Mouse (Mus musculus): ENCODE results near the gene Sh3pxd2b. TPM values are rescaled to one million over a fixed set of nuclear protein-coding genes. Genes with fewer than 3 reads are reported as not detected.
A peak's percentile ranks its signal among the peaks of the same experiment; 100 is the strongest.

The Sh3pxd2b gene
- polyA plus RNA-seq, 1 experiment from 2014 or later = 20.2 TPM

DNA sequence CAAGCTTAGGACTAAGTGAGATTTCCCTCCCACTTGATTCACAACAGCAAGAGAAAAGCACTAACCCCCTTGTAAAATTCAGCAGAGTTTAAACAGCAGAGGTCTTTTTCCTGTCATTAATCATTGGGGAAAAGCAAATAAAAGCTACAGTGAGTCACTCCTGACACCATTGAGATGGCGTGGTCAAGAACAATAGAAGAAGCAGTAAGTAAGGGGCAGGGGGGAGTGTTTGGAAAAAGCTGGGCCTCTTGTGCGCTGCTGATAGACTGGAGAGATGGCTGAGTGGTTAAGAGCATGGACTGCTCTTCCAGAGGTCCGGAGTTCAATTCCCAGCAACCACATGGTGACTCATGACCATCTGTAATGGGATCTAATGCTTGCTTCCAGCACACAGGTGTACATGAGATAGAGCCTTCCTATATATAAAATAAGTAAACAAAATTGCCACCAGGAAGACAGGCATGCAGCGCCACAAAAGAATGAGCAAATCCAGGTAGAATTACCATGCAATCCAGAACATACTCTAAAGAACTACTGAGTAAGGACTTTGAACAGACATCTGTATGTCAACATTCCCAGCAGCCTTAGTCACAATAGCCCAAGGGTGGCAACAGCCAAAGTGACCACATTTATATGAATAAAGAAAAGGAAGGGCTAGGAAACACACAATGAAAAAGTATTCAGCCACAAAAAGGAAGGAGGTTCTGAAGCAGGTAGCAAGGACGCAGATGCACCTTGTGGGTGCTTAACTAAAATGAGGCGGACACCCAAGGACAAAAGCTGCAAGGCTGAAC lies 1.9 kb upstream of the Sh3pxd2b start:
- 58% methylated on average over 6 of the region's 6 CpGs for WGBS
- Histone ChIP-seq H3K4me3 (no peak overlapping the region), H3K27me3 (no peaks in the 10 kb centered on the region), H3K9ac (no peak overlapping the region), H3K36me3 (no peaks in the 10 kb centered on the region), H3K27ac (replicated peaks) (no peak overlapping the region), H3K4me2 (no peak overlapping the region), H3K9me3 (no peaks in the 10 kb centered on the region), H3K4me1 (replicated peaks) (peaks cover 35% of the 10 kb centered on the region)
- no peak for ATAC-seq (ENCODE audit: low read depth)

DNA sequence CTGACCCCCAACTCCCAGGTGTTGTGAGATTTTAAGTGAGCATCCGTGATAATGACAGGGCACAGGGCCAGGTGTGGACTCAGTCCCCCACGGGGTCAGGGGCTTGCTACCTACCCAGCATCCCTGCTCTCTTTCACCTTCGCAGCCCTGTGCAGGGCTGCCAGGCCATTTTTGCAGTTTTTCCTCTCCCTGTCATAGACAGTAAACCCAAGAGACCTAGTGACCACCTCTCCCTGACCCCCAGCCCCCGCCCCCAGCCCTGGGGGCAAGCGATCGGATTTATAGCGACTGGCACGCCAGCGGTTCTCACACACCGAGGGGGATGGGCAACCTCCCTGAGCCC lies 385 bp upstream of the Sh3pxd2b start:
- H3K4me3 ChIP-seq = peak overlapping the region; percentile 63
- peaks cover 13% of the 10 kb centered on the region for H3K36me3 ChIP-seq
- peak overlapping the region; percentile 87 for H3K27ac ChIP-seq (replicated peaks)
- peak; percentile 47 for ATAC-seq (ENCODE audit: low read depth)
- WGBS = 4% methylated on average over 10 of the region's 10 CpGs
- peak overlapping the region; percentile 71 for H3K4me2 ChIP-seq
- no peaks in the 10 kb centered on the region for H3K9me3 ChIP-seq
- H3K4me1 ChIP-seq (replicated peaks) = peaks cover 38% of the 10 kb centered on the region
- H3K9ac ChIP-seq = peak overlapping the region; percentile 93
- no peaks in the 10 kb centered on the region for H3K27me3 ChIP-seq

DNA sequence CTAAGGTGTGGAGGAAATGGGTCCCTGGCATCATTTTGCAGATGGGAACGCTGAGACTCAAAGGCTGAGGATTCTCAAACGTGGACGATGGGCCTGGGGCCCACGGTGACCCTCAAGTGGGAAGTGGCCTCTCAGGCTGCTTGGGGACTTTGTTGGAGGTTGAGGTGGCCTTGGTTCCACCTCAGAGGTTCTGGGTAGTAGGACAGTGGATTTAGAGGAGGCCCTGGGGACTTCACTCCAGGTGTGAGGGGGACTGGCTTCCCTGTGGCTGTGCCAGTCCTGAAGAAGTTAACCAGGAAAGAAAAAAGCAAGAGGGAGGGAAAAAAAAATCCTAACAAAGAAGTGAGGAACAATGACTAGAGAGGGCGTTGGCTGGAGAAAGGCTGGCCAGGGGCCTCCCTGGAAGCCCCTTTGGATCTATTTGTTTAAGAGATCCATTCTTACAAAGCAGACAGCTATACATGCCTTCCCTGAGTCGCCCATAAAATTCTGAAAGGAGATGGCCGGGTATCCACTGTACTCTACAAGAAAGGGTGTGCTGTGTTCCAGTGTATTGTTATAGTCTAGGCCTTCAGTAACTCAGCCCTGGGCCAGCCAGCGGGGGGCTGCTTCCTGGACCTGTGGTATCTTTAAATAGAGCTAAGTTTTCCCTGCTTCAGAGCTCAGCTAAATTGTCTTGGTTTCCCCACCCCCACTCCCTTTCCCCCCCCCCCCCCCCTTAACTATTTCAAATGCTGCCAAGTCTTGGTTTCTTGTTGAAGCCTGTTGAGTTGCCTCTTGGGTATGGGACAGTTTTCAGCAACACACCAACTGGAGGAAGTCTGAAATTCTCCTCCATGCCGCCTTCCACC lies 1.0 kb downstream of the Sh3pxd2b start:
- peak overlapping the region; percentile 71 for H3K4me2 ChIP-seq
- ATAC-seq (ENCODE audit: low read depth) = no peak
- WGBS = 12% methylated on average over 9 of the region's 9 CpGs

GRCm38 (mm10) chr11:32349284-32349953 lies 1.8 kb downstream of the Sh3pxd2b start:
- Histone ChIP-seq H3K4me3 (peak overlapping the region; percentile 63), H3K27me3 (no peaks in the 10 kb centered on the region), H3K27ac (replicated peaks) (peak overlapping the region; percentile 59), H3K9ac (peak overlapping the region; percentile 93), H3K36me3 (peaks cover 17% of the 10 kb centered on the region), H3K9me3 (no peaks in the 10 kb centered on the region), H3K4me1 (replicated peaks) (peaks cover 49% of the 10 kb centered on the region), H3K4me2 (peak overlapping the region; percentile 71)
- no peak for ATAC-seq (ENCODE audit: low read depth)
- 71% methylated on average over 13 of the region's 13 CpGs for WGBS

More for the DNA sequence above, 1.0 kb downstream of the Sh3pxd2b start:
- H3K27ac ChIP-seq (replicated peaks) = peak overlapping the region; percentile 87
- H3K27me3 ChIP-seq = no peaks in the 10 kb centered on the region
- peaks cover 49% of the 10 kb centered on the region for H3K4me1 ChIP-seq (replicated peaks)
- peaks cover 17% of the 10 kb centered on the region for H3K36me3 ChIP-seq
- peak overlapping the region; percentile 63 for H3K4me3 ChIP-seq
- peak overlapping the region; percentile 93 for H3K9ac ChIP-seq
- H3K9me3 ChIP-seq = no peaks in the 10 kb centered on the region

DNA sequence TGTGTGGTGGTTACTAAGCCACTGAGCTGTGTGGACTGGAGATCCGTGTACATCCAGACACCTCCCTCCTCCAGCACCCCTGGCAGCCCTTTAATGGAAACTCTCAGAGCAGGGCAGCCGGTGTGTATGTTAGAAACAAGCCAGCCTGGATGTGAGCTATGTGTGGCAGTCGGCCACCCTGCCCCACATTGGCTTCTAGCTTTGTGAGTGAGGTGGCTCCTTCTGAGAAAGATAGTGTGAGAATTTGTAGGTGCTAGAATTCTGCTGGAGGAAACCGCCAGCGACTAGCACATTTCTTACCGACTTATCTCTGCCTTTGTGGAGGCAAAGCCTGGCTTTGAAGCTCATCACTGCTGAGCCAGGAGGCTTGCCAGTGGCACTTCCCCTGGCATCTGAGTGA lies 5.3 kb downstream of the Sh3pxd2b start:
- ATAC-seq (ENCODE audit: low read depth) = no peak
- no peak overlapping the region for H3K27ac ChIP-seq (replicated peaks)
- 89% methylated on average over 6 of the region's 6 CpGs for WGBS

DNA sequence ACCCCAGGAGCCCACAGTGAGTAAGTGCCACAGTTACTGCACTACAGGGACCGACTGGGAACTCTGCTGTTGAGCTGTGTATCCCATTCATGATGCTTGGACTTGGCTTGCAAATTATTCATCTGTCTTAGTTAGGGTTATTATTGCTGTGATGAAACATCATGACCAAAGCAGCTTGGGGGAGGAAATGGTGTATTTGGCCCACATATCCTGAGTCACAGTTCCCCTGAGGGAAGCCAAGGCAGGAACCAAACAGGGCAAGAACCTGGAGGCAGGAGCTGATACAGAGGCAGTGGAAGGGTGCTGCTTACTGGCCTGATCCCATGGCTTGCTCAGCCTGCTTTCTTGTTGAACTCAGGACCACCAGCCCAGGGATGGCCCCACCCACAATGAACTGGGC lies 7.8 kb downstream of the Sh3pxd2b start:
- 71% methylated on average over 1 of the region's 1 CpGs for whole genome bisulfite sequencing
- Histone ChIP-seq H3K36me3 (peaks cover 22% of the 10 kb centered on the region), H3K4me1 (replicated peaks) (peaks cover 40% of the 10 kb centered on the region), H3K27me3 (no peaks in the 10 kb centered on the region), H3K27ac (replicated peaks) (no peak overlapping the region), H3K4me2 (no peak overlapping the region), H3K9ac (no peak overlapping the region), H3K4me3 (no peak overlapping the region), H3K9me3 (no peaks in the 10 kb centered on the region)
- ATAC-seq (ENCODE audit: low read depth) = no peak

More for the DNA sequence above, 5.3 kb downstream of the Sh3pxd2b start:
- peaks cover 17% of the 10 kb centered on the region for H3K36me3 ChIP-seq
- H3K4me1 ChIP-seq (replicated peaks) = peaks cover 62% of the 10 kb centered on the region
- H3K4me2 ChIP-seq = no peak overlapping the region
- H3K9ac ChIP-seq = 0 out of 2 replicates have a peak overlapping the region, but pooled peaks have one; percentile 26
- H3K9me3 ChIP-seq = no peaks in the 10 kb centered on the region
- H3K4me3 ChIP-seq = no peak overlapping the region
- no peaks in the 10 kb centered on the region for H3K27me3 ChIP-seq

- H3K4me1 ChIP-seq (replicated peaks) = peaks cover 32% of the 10 kb centered on the region
- WGBS = 46% methylated on average over 9 of the region's 9 CpGs
- H3K9ac ChIP-seq = no peak overlapping the region
- no peak overlapping the region for H3K4me3 ChIP-seq
- ATAC-seq (ENCODE audit: low read depth) = peak; percentile 51; the same call in 1 of the 2 replicates
- H3K36me3 ChIP-seq = peaks cover 10% of the 10 kb centered on the region; the same call in 1 of the 2 replicates
- H3K4me2 ChIP-seq = no peak overlapping the region
- no peak overlapping the region for H3K27ac ChIP-seq (replicated peaks)
- no peaks in the 10 kb centered on the region for H3K27me3 ChIP-seq
- H3K9me3 ChIP-seq = no peaks in the 10 kb centered on the region
Measured at GRCm38 (mm10) chr11:32357686-32358085, 10.1 kb downstream of the Sh3pxd2b start.

DNA sequence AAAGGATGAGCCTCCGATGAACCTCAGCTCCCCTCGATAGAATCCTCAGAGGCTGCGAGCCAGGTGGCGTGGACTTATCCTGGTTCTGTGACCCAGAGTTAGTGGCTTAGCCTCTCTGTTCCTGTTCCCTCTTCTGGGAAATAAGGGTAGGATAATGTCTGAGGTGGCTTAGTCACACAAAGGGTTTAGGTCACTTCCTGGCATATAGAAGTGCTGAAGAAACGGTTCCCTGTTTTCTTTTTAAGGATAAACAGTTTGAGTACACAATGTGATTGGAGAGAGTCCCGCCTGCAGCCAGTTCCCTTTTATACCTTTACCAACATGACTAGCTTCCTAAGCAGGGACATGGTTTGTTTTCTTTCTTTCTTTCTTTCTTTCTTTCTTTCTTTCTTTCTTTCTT lies 10.8 kb downstream of the Sh3pxd2b start:
- H3K9ac ChIP-seq = no peak overlapping the region
- H3K36me3 ChIP-seq = peaks cover 10% of the 10 kb centered on the region; the same call in 1 of the 2 replicates
- H3K9me3 ChIP-seq = no peaks in the 10 kb centered on the region
- H3K4me3 ChIP-seq = no peak overlapping the region
- no peak overlapping the region for H3K4me2 ChIP-seq
- no peak overlapping the region for H3K27ac ChIP-seq (replicated peaks)
- H3K4me1 ChIP-seq (replicated peaks) = peaks cover 33% of the 10 kb centered on the region
- WGBS = 80% methylated on average over 6 of the region's 6 CpGs
- no peak for ATAC-seq (ENCODE audit: low read depth)
- no peaks in the 10 kb centered on the region for H3K27me3 ChIP-seq

GRCm38 (mm10) chr11:32359566-32359965 lies 11.9 kb downstream of the Sh3pxd2b start:
- Histone ChIP-seq H3K27me3 (no peaks in the 10 kb centered on the region), H3K9ac (no peak overlapping the region), H3K4me2 (no peak overlapping the region), H3K4me1 (replicated peaks) (peaks cover 45% of the 10 kb centered on the region), H3K4me3 (no peak overlapping the region), H3K27ac (replicated peaks) (no peak overlapping the region), H3K9me3 (no peaks in the 10 kb centered on the region), H3K36me3 (peaks cover 10% of the 10 kb centered on the region; the same call in 1 of the 2 replicates)
- WGBS = 86% methylated on average over 4 of the region's 4 CpGs
- ATAC-seq (ENCODE audit: low read depth) = no peak

- ATAC-seq (ENCODE audit: low read depth) = no peak
- H3K36me3 ChIP-seq = peaks cover 10% of the 10 kb centered on the region; the same call in 1 of the 2 replicates
- WGBS = 92% methylated on average over 9 of the region's 9 CpGs
- H3K27ac ChIP-seq (replicated peaks) = no peak overlapping the region
- H3K27me3 ChIP-seq = no peaks in the 10 kb centered on the region
- H3K4me3 ChIP-seq = no peak overlapping the region
- H3K4me2 ChIP-seq = no peak overlapping the region
- no peaks in the 10 kb centered on the region for H3K9me3 ChIP-seq
- peaks cover 46% of the 10 kb centered on the region for H3K4me1 ChIP-seq (replicated peaks)
- H3K9ac ChIP-seq = no peak overlapping the region
Measured at GRCm38 (mm10) chr11:32361774-32362173, 14.2 kb downstream of the Sh3pxd2b start.

DNA sequence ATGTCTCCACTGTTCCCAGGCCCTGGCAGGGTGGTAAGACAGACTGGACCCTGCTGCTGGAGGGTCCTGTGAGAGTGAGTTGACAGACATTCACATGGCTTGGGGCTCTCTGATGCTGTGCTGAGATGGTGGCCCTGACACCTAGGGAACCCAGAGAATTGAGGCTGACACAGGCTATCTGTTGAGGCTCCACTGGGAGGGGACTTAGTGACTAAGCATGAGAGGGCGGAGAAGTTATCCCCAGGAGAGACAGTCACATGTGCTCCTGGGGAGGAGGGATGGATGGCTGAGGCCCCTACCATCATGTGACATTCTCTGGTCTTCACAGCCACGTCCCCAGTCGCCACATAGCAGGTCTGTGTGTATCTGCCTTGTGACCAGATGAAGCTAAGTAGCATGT lies 15.6 kb downstream of the Sh3pxd2b start:
- 53% methylated on average over 3 of the region's 3 CpGs for WGBS
- Histone ChIP-seq H3K4me3 (no peak overlapping the region), H3K9ac (no peak overlapping the region), H3K27me3 (no peaks in the 10 kb centered on the region), H3K4me1 (replicated peaks) (peaks cover 38% of the 10 kb centered on the region), H3K36me3 (peaks cover 10% of the 10 kb centered on the region; the same call in 1 of the 2 replicates), H3K9me3 (no peaks in the 10 kb centered on the region), H3K27ac (replicated peaks) (peak overlapping the region; percentile 79), H3K4me2 (no peak overlapping the region)
- ATAC-seq (ENCODE audit: low read depth) = peak; percentile 25; the same call in 1 of the 2 replicates

Data from neural tube, embryonic 13.5 days (tissue).